25 mouse cellular contexts compared by ENCODE assay signal in the genomic region with DNA sequence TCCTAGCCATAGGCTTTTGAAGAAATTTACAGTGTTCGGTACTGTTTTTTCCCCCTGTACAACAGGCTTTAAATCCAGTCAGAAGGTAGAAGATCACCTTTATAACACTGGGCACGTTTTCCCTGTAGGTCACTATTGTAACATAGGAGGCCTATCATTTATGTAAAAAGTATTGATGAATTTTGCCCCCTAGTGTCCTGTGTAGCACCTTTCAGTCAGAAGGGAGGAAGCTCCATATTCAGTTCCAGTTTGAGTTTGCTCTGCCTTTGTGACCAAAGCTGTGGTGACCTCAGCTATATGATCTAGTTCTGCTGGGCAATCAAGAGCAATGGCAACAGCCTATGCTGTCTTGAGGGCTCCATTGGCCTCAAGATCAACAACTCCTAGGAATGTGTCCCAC. TPM values are rescaled to one million over a fixed set of nuclear protein-coding genes. Genes with fewer than 3 reads are reported as not detected.
DNase-seq lines count a peak whose midpoint lies in the region; ATAC-seq and TF ChIP-seq lines count a peak whose summit lies in the region.
"Had no signal": no experiment of that assay in that cellular context is flagged by ENCODE, and none has a peak within 500 bp of the region (broad histone marks: within the 10 kb centered on the region; RNA-seq: fewer than 3 reads in every experiment).

No protein-coding gene starts in this region.

- H3K4me2 ChIP-seq in kidney, embryonic 15.5 days = no peak overlapping the region
- H3K4me2 ChIP-seq: embryonic facial prominence, embryonic 13.5 days; forebrain, embryonic 12.5 days; heart, embryonic 13.5 days; hindbrain, embryonic 13.5 days had no signal

- no peak overlapping the region for H3K27ac ChIP-seq in layer of hippocampus, adult 2 months
- H3K27ac ChIP-seq in kidney, embryonic 15.5 days = no peak overlapping the region
- H3K27ac ChIP-seq: embryonic facial prominence, embryonic 13.5 days; forebrain, embryonic 12.5 days; heart, embryonic 13.5 days; hindbrain, embryonic 13.5 days; hindbrain, postnatal 0 days had no signal

- no peaks in the 10 kb centered on the region for H3K36me3 ChIP-seq in kidney, embryonic 15.5 days
- H3K36me3 ChIP-seq: embryonic facial prominence, embryonic 13.5 days; forebrain, embryonic 12.5 days; heart, embryonic 13.5 days; hindbrain, embryonic 13.5 days had no signal

- no peak for ATAC-seq in kidney, embryonic 15.5 days (replicated peaks; ENCODE audit: low FRiP score)
- ATAC-seq: forebrain, embryonic 16.5 days; hindbrain, postnatal 0 days had no signal

- peak; percentile 35 for TF ChIP-seq CTCF in layer of hippocampus, adult 2 months (conservative IDR thresholded peaks at IDR 0.05)

- H3K9me3 ChIP-seq in kidney, embryonic 15.5 days (replicated peaks) = no peaks in the 10 kb centered on the region
- H3K9me3 ChIP-seq: embryonic facial prominence, embryonic 13.5 days; forebrain, embryonic 12.5 days; heart, embryonic 13.5 days; hindbrain, embryonic 13.5 days had no signal

- H3K9ac ChIP-seq in kidney, embryonic 15.5 days = no peak overlapping the region
- H3K9ac ChIP-seq: embryonic facial prominence, embryonic 13.5 days; forebrain, embryonic 12.5 days; heart, embryonic 13.5 days; hindbrain, embryonic 13.5 days had no signal

- H3K27me3 ChIP-seq in kidney, embryonic 15.5 days = no peaks in the 10 kb centered on the region
- H3K27me3 ChIP-seq: embryonic facial prominence, embryonic 13.5 days; forebrain, embryonic 12.5 days; heart, embryonic 13.5 days; hindbrain, embryonic 13.5 days had no signal

- DNase-seq in heart, adult 11 months = peak; percentile 17
- no peak for DNase-seq in heart, postnatal 4 days
- DNase-seq in layer of hippocampus, adult 2 months (ENCODE audit: low spot score in 2 of 2) = no peak
- no peak for DNase-seq in layer of hippocampus, adult 9-10 months (ENCODE audit: low spot score)
- peak; percentile 16 for DNase-seq in 416B (ENCODE audit: low read depth)
- DNase-seq in NIH3T3 (ENCODE audit: low read depth) = peak; percentile 11
- DNase-seq: adrenal gland, postnatal 10 days; cerebellum, adult 11 months; cerebellum, adult 8-10 months; cerebellum, postnatal 14 days; gastrocnemius, postnatal 10 days; heart, postnatal 10 days had no signal

- 62% methylated on average over 2 of the region's 2 CpGs for WGBS in kidney, embryonic 15.5 days

- no peaks in the 10 kb centered on the region for H3K4me1 ChIP-seq in kidney, embryonic 15.5 days
- H3K4me1 ChIP-seq: embryonic facial prominence, embryonic 13.5 days; forebrain, embryonic 12.5 days; heart, embryonic 13.5 days; hindbrain, embryonic 13.5 days had no signal

- no peak overlapping the region for H3K4me3 ChIP-seq in layer of hippocampus, adult 2 months
- H3K4me3 ChIP-seq in kidney, embryonic 15.5 days (replicated peaks) = no peak overlapping the region
- H3K4me3 ChIP-seq: embryonic facial prominence, embryonic 13.5 days; forebrain, embryonic 12.5 days; heart, embryonic 13.5 days; hindbrain, embryonic 13.5 days had no signal

RNA-seq across cellular contexts. Expression of a gene that starts 13.0 kb away (rescaled TPM):
- not detected for total RNA-seq in heart, postnatal 4 days (2021)
- not detected for total RNA-seq in layer of hippocampus, adult 2 months (2021)
- 0.13 and 0.17 TPM in 2 replicates for polyA plus RNA-seq in kidney, embryonic 15.5 days (2015; fragmentation: Nextera tagmentation; extraction: Ambion mirVana)
- total RNA-seq: ES-E14; gastrocnemius, postnatal 10 days; heart, adult 8-10 months; heart, postnatal 10 days; hematopoietic stem cell, adult 5-6 weeks; hindbrain, postnatal 0 days had no signal
- polyA plus RNA-seq: brain, embryonic 14.5 days; cortical plate, adult 2 months; embryonic facial prominence, embryonic 13.5 days; forebrain, embryonic 12.5 days; forebrain, embryonic 16.5 days; heart, embryonic 13.5 days; hindbrain, embryonic 13.5 days; hindbrain, postnatal 0 days; intestine, embryonic 14.5 days had no signal

RNA-seq across cellular contexts. Expression of a gene that starts 45.7 kb away (rescaled TPM):
- total RNA-seq in heart, postnatal 4 days (2021) = not detected
- total RNA-seq in layer of hippocampus, adult 2 months (2021) = not detected
- 0.06 and 0.39 TPM in 2 replicates for polyA plus RNA-seq in kidney, embryonic 15.5 days (2015; fragmentation: Nextera tagmentation; extraction: Ambion mirVana)
- total RNA-seq: ES-E14; gastrocnemius, postnatal 10 days; heart, adult 8-10 months; heart, postnatal 10 days; hematopoietic stem cell, adult 5-6 weeks; hindbrain, postnatal 0 days had no signal
- polyA plus RNA-seq: brain, embryonic 14.5 days; cortical plate, adult 2 months; embryonic facial prominence, embryonic 13.5 days; forebrain, embryonic 12.5 days; forebrain, embryonic 16.5 days; heart, embryonic 13.5 days; hindbrain, embryonic 13.5 days; hindbrain, postnatal 0 days; intestine, embryonic 14.5 days had no signal

Comparison
In these comparisons a context has a peak if more than half of its experiments do, and no peak if none do; other contexts are left out.
1. DNase-seq: peak in heart, adult 11 months (single experiment), 416B (single experiment) and NIH3T3 (single experiment); none in heart, postnatal 4 days (single experiment), layer of hippocampus, adult 2 months (0 of 2) and layer of hippocampus, adult 9-10 months (single experiment).